Mouse (Mus musculus) midbrain, embryonic 14.5 days (tissue): ENCODE results near the gene N4bp2l1. TPM values are rescaled to one million over a fixed set of nuclear protein-coding genes. Genes with fewer than 3 reads are reported as not detected.

Experiments used
- ATAC-seq: fragments of 200-750 bp; cut with Nextera tagmentation; 2 replicates; pipeline ENCODE4 v1.8.0; 2017; ENCODE audit warnings: moderate number of reproducible peaks, moderate library complexity; ENCODE audit not compliant: low FRiP score, low TSS enrichment
- DNase-seq: peaks from one replicate; pipeline ENCODE4 v3.0.0-alpha.2; 2015
- H3K27ac ChIP-seq: fragments of 300-500 bp; sonication (generic); replicated peaks from 2 replicates; pipeline ENCODE4 v1.5.1; 2014; ENCODE audit warnings: mild to moderate bottlenecking, low read depth, low read length, moderate library complexity
- H3K27me3 ChIP-seq: fragments of 300-500 bp; sonication (generic); 2 replicates; pipeline ENCODE4 v1.6.1; 2014; ENCODE audit warnings: low read length, control low read depth, mixed read lengths; ENCODE audit not compliant: control insufficient read depth, insufficient read depth
- H3K36me3 ChIP-seq: fragments of 300-500 bp; sonication (generic); 2 replicates; pipeline ENCODE4 v1.6.1; 2014; ENCODE audit warnings: low read length, control low read depth; ENCODE audit not compliant: control insufficient read depth, insufficient read depth
- H3K4me1 ChIP-seq: fragments of 300-500 bp; sonication (generic); 2 replicates; pipeline ENCODE4 v1.6.1; 2014; ENCODE audit warnings: mild to moderate bottlenecking, antibody characterized with exemption, low read length, control low read depth; ENCODE audit not compliant: control insufficient read depth, insufficient read depth
- H3K4me2 ChIP-seq: fragments of 300-500 bp; sonication (generic); 2 replicates; pipeline ENCODE4 v1.6.1; 2014; ENCODE audit warnings: mild to moderate bottlenecking, low read length, moderate library complexity
- H3K4me3 ChIP-seq: fragments of 300-500 bp; sonication (generic); replicated peaks from 2 replicates; pipeline ENCODE4 v1.5.1; 2014; ENCODE audit warnings: low read depth, low read length
- H3K9ac ChIP-seq: fragments of 300-500 bp; sonication (generic); replicated peaks from 2 replicates; pipeline ENCODE4 v1.6.1; 2014; ENCODE audit warnings: mild to moderate bottlenecking, low read length, moderate library complexity
- H3K9me3 ChIP-seq: fragments of 300-500 bp; sonication (generic); 2 replicates; pipeline ENCODE4 v1.6.1; 2016; ENCODE audit warnings: low read length, control low read depth, mixed read lengths; ENCODE audit not compliant: control insufficient read depth
- WGBS: fragments of 180-500 bp; shearing (Covaris S2); extraction: QIAGEN DNeasy Blood & Tissue Kit; methylation state at CpG from one replicate; pipeline ENCODE4 v1.1.7; 2014; 5-methylcytosine and 5-hydroxymethylcytosine counted together
- polyA plus RNA-seq: library from polyadenylated mRNA; unstranded; fragments of >200 nt; fragmentation: Nextera tagmentation; extraction: Ambion mirVana; gene quantifications from 2 replicates; pipeline ENCODE4 v1.2.1, GENCODE M21; 2014

The N4bp2l1 gene
- polyA plus RNA-seq, 1 experiment from 2014 or later: 12.9 TPM

- no peak overlapping the region for H3K27ac ChIP-seq
- H3K36me3 ChIP-seq: peaks cover 25% of the 10 kb centered on the region; the same call in 1 of the 2 replicates
- no peaks in the 10 kb centered on the region for H3K4me1 ChIP-seq
- no peak overlapping the region for H3K4me3 ChIP-seq
- no peak for DNase-seq
- H3K9ac ChIP-seq: no peak overlapping the region
- H3K27me3 ChIP-seq: no peaks in the 10 kb centered on the region
- no peak for ATAC-seq
- no peaks in the 10 kb centered on the region for H3K9me3 ChIP-seq
- WGBS: 93% methylated on average over 5 of the region's 5 CpGs
- H3K4me2 ChIP-seq: no peak overlapping the region
Observed at GRCm38 (mm10) chr5:150561783-150562182, 35.2 kb downstream of the N4bp2l1 start.

DNA sequence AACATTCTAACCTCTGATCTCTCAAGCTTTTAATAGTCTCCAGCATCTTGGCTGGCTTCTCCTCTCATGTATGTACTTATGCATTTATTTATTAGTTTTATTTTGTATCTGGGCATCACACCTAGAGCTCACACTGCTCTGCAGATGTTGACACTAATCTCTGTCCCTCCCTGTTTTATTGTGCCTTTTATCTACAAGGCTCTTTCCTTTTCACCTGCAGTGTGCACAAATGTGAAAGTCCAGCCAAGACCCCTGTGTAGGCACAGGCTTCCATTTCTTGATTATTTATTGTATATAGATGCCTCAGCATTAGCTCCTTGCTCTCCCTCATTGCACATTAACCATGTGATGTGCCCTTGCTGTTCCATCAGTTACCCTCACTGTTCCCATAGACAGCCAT is 35.6 kb downstream of the N4bp2l1 start:
- H3K9me3 ChIP-seq: no peaks in the 10 kb centered on the region
- DNase-seq (no peak), ATAC-seq (no peak)
- H3K4me3 ChIP-seq: no peak overlapping the region
- H3K27me3 ChIP-seq: no peaks in the 10 kb centered on the region
- H3K4me1 ChIP-seq: no peaks in the 10 kb centered on the region
- H3K4me2 ChIP-seq: no peak overlapping the region
- no peak overlapping the region for H3K9ac ChIP-seq
- peaks cover 25% of the 10 kb centered on the region; the same call in 1 of the 2 replicates for H3K36me3 ChIP-seq
- no peak overlapping the region for H3K27ac ChIP-seq

GRCm38 (mm10) chr5:150560851-150561250 is 36.1 kb downstream of the N4bp2l1 start:
- Histone ChIP-seq H3K27me3 (no peaks in the 10 kb centered on the region), H3K27ac (no peak overlapping the region), H3K36me3 (peaks cover 25% of the 10 kb centered on the region; the same call in 1 of the 2 replicates), H3K9me3 (no peaks in the 10 kb centered on the region), H3K4me2 (no peak overlapping the region), H3K9ac (no peak overlapping the region), H3K4me1 (no peaks in the 10 kb centered on the region), H3K4me3 (no peak overlapping the region)
- DNase-seq (no peak), ATAC-seq (no peak)
- WGBS: over 99% methylated on average over 5 of the region's 5 CpGs

GRCm38 (mm10) chr5:150559519-150560103 is 37.4 kb downstream of the N4bp2l1 start:
- H3K27me3 ChIP-seq: no peaks in the 10 kb centered on the region
- H3K36me3 ChIP-seq: peaks cover 25% of the 10 kb centered on the region; the same call in 1 of the 2 replicates
- H3K4me3 ChIP-seq: no peak overlapping the region
- no peak for DNase-seq
- no peaks in the 10 kb centered on the region for H3K4me1 ChIP-seq
- H3K4me2 ChIP-seq: no peak overlapping the region
- no peak overlapping the region for H3K9ac ChIP-seq
- WGBS: 93% methylated on average over 6 of the region's 6 CpGs
- ATAC-seq: no peak
- no peak overlapping the region for H3K27ac ChIP-seq
- no peaks in the 10 kb centered on the region for H3K9me3 ChIP-seq

- Histone ChIP-seq H3K27me3 (no peaks in the 10 kb centered on the region), H3K4me2 (no peak overlapping the region), H3K9ac (no peak overlapping the region), H3K36me3 (peaks cover 11% of the 10 kb centered on the region), H3K9me3 (no peaks in the 10 kb centered on the region), H3K4me3 (no peak overlapping the region), H3K27ac (no peak overlapping the region), H3K4me1 (no peaks in the 10 kb centered on the region)
- 83% methylated on average over 3 of the region's 3 CpGs for WGBS
- peak; percentile 12 for DNase-seq
- no peak for ATAC-seq
Observed at GRCm38 (mm10) chr5:150551637-150552036, 45.4 kb downstream of the N4bp2l1 start.

- H3K36me3 ChIP-seq: peaks cover 14% of the 10 kb centered on the region
- DNase-seq: no peak
- H3K4me2 ChIP-seq: no peak overlapping the region
- H3K27ac ChIP-seq: no peak overlapping the region
- no peak overlapping the region for H3K4me3 ChIP-seq
- no peaks in the 10 kb centered on the region for H3K27me3 ChIP-seq
- H3K9me3 ChIP-seq: 0 out of 2 replicates have a peak, but pooled peaks cover 3% of the 10 kb centered on the region
- H3K4me1 ChIP-seq: no peaks in the 10 kb centered on the region
- H3K9ac ChIP-seq: no peak overlapping the region
- no peak for ATAC-seq
- WGBS: 91% methylated on average over 2 of the region's 2 CpGs
Observed at GRCm38 (mm10) chr5:150543184-150543583, 53.8 kb downstream of the N4bp2l1 start.

DNA sequence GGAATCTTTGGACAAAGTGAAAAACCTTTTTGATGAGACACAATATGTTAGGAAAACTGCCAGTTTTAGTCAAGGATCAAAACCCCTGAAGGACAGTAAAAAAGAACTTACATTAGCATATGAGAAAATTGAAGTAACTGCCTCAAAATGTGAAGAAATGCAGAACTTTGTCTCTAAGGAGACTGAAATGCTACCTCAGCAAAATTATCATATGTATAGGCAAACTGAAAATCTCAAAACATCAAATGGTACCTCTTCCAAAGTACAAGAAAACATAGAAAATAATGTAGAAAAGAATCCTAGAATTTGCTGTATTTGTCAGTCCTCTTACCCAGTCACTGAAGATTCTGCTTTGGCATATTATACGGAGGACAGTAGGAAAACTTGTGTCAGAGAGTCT is 55.7 kb downstream of the N4bp2l1 start:
- no peaks in the 10 kb centered on the region for H3K27me3 ChIP-seq
- H3K4me3 ChIP-seq: no peak overlapping the region
- ATAC-seq (no peak), DNase-seq (no peak)
- 98% methylated on average over 1 of the region's 1 CpGs for WGBS
- peaks cover 20% of the 10 kb centered on the region for H3K36me3 ChIP-seq
- no peak overlapping the region for H3K9ac ChIP-seq
- H3K27ac ChIP-seq: no peak overlapping the region
- H3K4me1 ChIP-seq: no peaks in the 10 kb centered on the region
- H3K9me3 ChIP-seq: 0 out of 2 replicates have a peak, but pooled peaks cover 3% of the 10 kb centered on the region
- no peak overlapping the region for H3K4me2 ChIP-seq

GRCm38 (mm10) chr5:150525239-150525638 is 71.7 kb downstream of the N4bp2l1 start:
- no peak overlapping the region for H3K4me3 ChIP-seq
- no peaks in the 10 kb centered on the region for H3K36me3 ChIP-seq
- no peaks in the 10 kb centered on the region for H3K27me3 ChIP-seq
- no peaks in the 10 kb centered on the region for H3K9me3 ChIP-seq
- H3K27ac ChIP-seq: no peak overlapping the region
- H3K4me1 ChIP-seq: 0 out of 2 replicates have a peak, but pooled peaks cover 2% of the 10 kb centered on the region
- ATAC-seq (no peak), DNase-seq (no peak)
- 87% methylated on average over 2 of the region's 2 CpGs for WGBS
- no peak overlapping the region for H3K4me2 ChIP-seq
- no peak overlapping the region for H3K9ac ChIP-seq

GRCm38 (mm10) chr5:150522867-150523234 is 74.1 kb downstream of the N4bp2l1 start:
- 10% methylated on average over 11 of the region's 11 CpGs for WGBS
- DNase-seq: no peak
- peak overlapping the region; percentile 75 for H3K4me3 ChIP-seq

More at GRCm38 (mm10) chr5:150522867-150523234, 74.1 kb downstream of the N4bp2l1 start:
- no peak for ATAC-seq
- peak overlapping the region; percentile 69 for H3K4me2 ChIP-seq
- H3K27me3 ChIP-seq: no peaks in the 10 kb centered on the region
- H3K27ac ChIP-seq: peak overlapping the region; percentile 62
- no peaks in the 10 kb centered on the region for H3K9me3 ChIP-seq
- no peaks in the 10 kb centered on the region for H3K36me3 ChIP-seq
- H3K9ac ChIP-seq: peak overlapping the region; percentile 80
- 0 out of 2 replicates have a peak, but pooled peaks cover 2% of the 10 kb centered on the region for H3K4me1 ChIP-seq
